Mouse (Mus musculus) midbrain, embryonic 10.5 days (tissue): Measurements from ENCODE around the gene Gm20388. TPM values are rescaled to one million over a fixed set of nuclear protein-coding genes. Genes with fewer than 3 reads are reported as not detected.
A peak's percentile ranks its signal among the peaks of the same experiment; 100 is the strongest.

Experiments used
- DNase-seq: peaks from one replicate; pipeline ENCODE4 v3.0.0-alpha.2; 2017; ENCODE audit warnings: low spot score
- H3K27ac ChIP-seq: fragments of 300-500 bp; sonication (generic); replicated peaks from 2 replicates; pipeline ENCODE4 v1.5.1; 2016; ENCODE audit warnings: mild to moderate bottlenecking
- H3K27me3 ChIP-seq: fragments of 300-500 bp; sonication (generic); 2 replicates; pipeline ENCODE4 v1.6.1; 2016; ENCODE audit warnings: low read depth, mild to moderate bottlenecking; ENCODE audit not compliant: poor library complexity, severe bottlenecking
- H3K36me3 ChIP-seq: fragments of 300-500 bp; sonication (generic); 2 replicates; pipeline ENCODE4 v1.6.1; 2016; ENCODE audit warnings: mild to moderate bottlenecking, moderate library complexity
- H3K4me1 ChIP-seq: fragments of 300-500 bp; sonication (generic); 2 replicates; pipeline ENCODE4 v1.6.1; 2016
- H3K4me3 ChIP-seq: fragments of 300-500 bp; sonication (generic); 2 replicates; pipeline ENCODE4 v1.5.1; 2016; ENCODE audit warnings: mild to moderate bottlenecking, moderate library complexity
- H3K9me3 ChIP-seq: fragments of 300-500 bp; sonication (generic); replicated peaks from 2 replicates; pipeline ENCODE4 v1.6.1; 2016; ENCODE audit warnings: mild to moderate bottlenecking
- WGBS: fragments of 180-500 bp; shearing (Covaris S2); methylation state at CpG from one replicate; pipeline ENCODE4 v1.1.7; 2016; 5-methylcytosine and 5-hydroxymethylcytosine counted together
- polyA plus RNA-seq: library from polyadenylated mRNA; unstranded; fragments of >200 nt; fragmentation: Nextera tagmentation; extraction: Ambion mirVana; gene quantifications from 2 replicates; pipeline ENCODE4 v1.2.1, GENCODE M21; 2016

Gene Gm20388
- polyA plus RNA-seq, 1 experiment from 2014 or later, result 7.1 TPM

- H3K4me3 ChIP-seq, result no peak overlapping the region
- H3K36me3 ChIP-seq, result no peaks in the 10 kb centered on the region
- H3K27ac ChIP-seq, result no peak overlapping the region
- H3K9me3 ChIP-seq, result no peaks in the 10 kb centered on the region
- peaks cover 25% of the 10 kb centered on the region for H3K27me3 ChIP-seq
- H3K4me1 ChIP-seq, result peaks cover 9% of the 10 kb centered on the region; the same call in 1 of the 2 replicates
- no peak for DNase-seq
Observed at GRCm38 (mm10) chr8:120764638-120765037, 854.0 kb downstream of the Gm20388 start.

DNA sequence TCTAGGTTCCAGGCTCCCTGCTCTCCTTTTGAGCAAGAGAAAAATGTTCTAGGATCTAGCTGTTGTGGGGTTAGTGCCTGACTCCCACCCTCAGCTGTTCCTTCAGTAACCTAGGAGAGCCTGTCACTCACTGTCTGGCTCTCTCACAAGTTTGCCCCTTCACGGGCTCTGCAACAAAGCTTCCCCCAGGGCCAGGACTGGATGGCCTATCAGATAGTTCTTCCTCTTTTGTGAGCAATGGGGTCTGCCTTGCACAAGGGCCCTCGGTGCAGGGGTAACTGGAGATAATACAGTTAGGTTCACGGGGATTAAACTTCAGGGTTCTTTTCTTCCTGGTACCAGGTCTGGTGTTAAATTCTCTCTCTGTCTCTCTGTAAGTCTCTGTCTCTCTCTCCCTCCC, 856.0 kb downstream of the Gm20388 start:
- Histone ChIP-seq H3K36me3 (no peaks in the 10 kb centered on the region), H3K4me3 (no peak overlapping the region), H3K27ac (no peak overlapping the region), H3K4me1 (peaks cover 12% of the 10 kb centered on the region; the same call in 1 of the 2 replicates), H3K9me3 (no peaks in the 10 kb centered on the region), H3K27me3 (peaks cover 19% of the 10 kb centered on the region)
- 41% methylated on average over 3 of the region's 3 CpGs for WGBS
- no peak for DNase-seq

DNA sequence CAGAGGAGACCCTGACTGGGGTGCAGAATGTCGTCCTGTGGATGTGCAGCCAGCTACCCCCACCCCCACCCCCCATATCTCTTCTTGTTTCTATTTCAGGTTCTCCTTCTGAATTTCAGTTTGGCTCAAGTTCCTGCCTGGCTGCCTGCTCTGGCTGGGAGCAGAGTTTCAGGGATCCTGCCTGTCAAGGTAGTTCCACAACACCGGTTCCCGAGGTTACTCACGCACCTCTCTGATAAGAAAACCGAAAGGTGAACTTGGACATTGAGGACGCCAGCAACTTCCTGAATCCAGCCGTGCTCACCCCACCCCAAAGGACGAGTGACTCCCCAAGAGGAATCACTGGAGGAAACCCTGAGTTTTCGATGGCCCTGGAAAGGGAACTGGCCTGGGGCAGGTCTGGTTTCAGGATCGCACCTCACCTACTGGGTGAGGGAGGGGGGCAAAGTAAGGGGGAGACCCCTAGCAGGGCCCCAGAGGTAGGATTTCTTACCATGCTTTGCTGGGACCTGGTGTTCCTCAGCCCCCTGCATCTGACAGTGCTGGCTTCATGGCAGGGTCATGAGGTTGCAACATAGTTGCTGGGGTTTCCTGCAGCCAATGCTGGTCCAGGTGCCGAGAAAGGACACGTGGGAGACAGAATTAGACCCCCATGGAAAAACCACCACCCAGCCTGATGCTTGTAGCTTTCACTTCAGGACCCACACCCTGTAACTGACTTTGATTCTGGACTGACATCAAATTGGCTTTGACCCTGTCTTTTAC, 858.0 kb downstream of the Gm20388 start:
- Histone ChIP-seq H3K27me3 (peaks cover 31% of the 10 kb centered on the region), H3K4me1 (peaks cover 13% of the 10 kb centered on the region; the same call in 1 of the 2 replicates), H3K4me3 (no peak overlapping the region), H3K9me3 (no peaks in the 10 kb centered on the region), H3K27ac (no peak overlapping the region), H3K36me3 (no peaks in the 10 kb centered on the region)
- WGBS, result 81% methylated on average over 12 of the region's 12 CpGs
- no peak for DNase-seq

DNA sequence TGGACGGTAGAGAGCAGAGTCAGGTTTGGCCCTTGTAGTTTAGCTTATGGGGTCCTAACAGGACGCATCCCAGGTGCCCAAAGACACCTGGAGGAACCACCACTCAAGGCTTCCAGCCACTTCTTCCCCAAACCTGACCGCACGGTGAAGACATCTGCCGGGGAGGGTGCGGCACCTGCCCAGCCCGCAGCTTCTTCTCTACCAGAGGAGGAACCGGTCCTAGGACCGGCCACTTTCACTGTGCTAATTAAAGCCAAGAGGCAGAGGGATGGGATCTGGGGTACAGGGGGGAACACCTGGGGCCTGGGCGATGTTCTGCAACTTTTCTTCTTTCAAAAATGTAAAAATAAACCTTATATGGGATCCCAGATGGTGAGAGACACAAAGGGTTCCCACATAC, 866.5 kb downstream of the Gm20388 start:
- no peak for DNase-seq
- peaks cover 46% of the 10 kb centered on the region for H3K27me3 ChIP-seq
- no peak overlapping the region for H3K4me3 ChIP-seq
- H3K36me3 ChIP-seq, result no peaks in the 10 kb centered on the region
- WGBS, result 91% methylated on average over 10 of the region's 10 CpGs
- H3K27ac ChIP-seq, result no peak overlapping the region
- H3K9me3 ChIP-seq, result no peaks in the 10 kb centered on the region
- peaks cover 28% of the 10 kb centered on the region for H3K4me1 ChIP-seq

GRCm38 (mm10) chr8:120777732-120778131, 867.1 kb downstream of the Gm20388 start:
- Histone ChIP-seq H3K36me3 (no peaks in the 10 kb centered on the region), H3K27ac (no peak overlapping the region), H3K4me1 (peaks cover 28% of the 10 kb centered on the region), H3K27me3 (peaks cover 42% of the 10 kb centered on the region), H3K4me3 (no peak overlapping the region), H3K9me3 (no peaks in the 10 kb centered on the region)
- no peak for DNase-seq
- WGBS, result 56% methylated on average over 13 of the region's 13 CpGs

DNA sequence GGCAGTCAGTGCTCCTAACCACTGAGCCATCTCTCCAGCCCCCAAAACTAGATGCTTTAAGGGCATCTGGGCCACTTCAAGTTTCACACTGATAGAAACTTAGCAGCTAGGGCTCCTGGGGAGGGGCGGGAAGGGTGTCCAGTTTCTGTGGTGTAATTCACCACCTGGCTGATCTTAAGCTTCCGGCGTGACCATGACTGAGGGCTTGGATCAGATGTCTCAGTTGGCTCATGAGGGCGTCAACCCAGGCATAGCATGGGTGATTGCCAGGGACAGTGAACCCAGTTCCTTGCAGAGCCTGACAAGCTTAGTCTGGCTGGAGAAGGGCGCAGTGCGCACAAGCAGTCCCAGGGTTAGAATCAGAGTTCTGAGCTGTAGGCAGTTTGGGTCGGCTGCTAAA, 868.5 kb downstream of the Gm20388 start:
- Histone ChIP-seq H3K9me3 (no peaks in the 10 kb centered on the region), H3K4me1 (peaks cover 28% of the 10 kb centered on the region), H3K36me3 (no peaks in the 10 kb centered on the region), H3K4me3 (no peak overlapping the region), H3K27me3 (peaks cover 29% of the 10 kb centered on the region), H3K27ac (no peak overlapping the region)
- 94% methylated on average over 7 of the region's 7 CpGs for WGBS
- no peak for DNase-seq

GRCm38 (mm10) chr8:120783781-120784180, 873.1 kb downstream of the Gm20388 start:
- Histone ChIP-seq H3K27ac (no peak overlapping the region), H3K4me1 (peaks cover 5% of the 10 kb centered on the region), H3K4me3 (no peak overlapping the region), H3K27me3 (peaks cover 13% of the 10 kb centered on the region; the same call in 1 of the 2 replicates), H3K36me3 (no peaks in the 10 kb centered on the region), H3K9me3 (no peaks in the 10 kb centered on the region)
- no peak for DNase-seq
- 87% methylated on average over 4 of the region's 4 CpGs for WGBS

DNA sequence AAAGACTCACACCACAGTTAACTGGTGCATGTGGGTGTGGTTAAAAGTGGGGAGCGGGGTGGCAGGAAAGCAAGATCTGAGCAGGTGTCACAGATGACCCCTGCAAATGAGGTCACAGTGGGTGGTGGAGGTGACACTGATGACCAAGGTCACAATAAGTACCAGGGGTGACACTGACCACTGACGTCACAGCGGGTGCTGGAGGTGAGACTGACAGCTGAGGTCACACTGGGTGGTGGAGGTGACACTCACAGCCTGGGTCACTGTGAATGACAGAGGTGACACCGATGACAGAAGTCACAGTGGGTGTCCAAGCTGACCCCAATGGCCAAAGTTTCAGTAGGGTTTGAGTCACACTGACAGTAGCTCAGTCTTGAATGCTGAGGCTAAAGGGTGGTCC, 876.1 kb downstream of the Gm20388 start:
- 84% methylated on average over 4 of the region's 4 CpGs for WGBS
- no peak for DNase-seq
- peaks cover 13% of the 10 kb centered on the region; the same call in 1 of the 2 replicates for H3K27me3 ChIP-seq

DNA sequence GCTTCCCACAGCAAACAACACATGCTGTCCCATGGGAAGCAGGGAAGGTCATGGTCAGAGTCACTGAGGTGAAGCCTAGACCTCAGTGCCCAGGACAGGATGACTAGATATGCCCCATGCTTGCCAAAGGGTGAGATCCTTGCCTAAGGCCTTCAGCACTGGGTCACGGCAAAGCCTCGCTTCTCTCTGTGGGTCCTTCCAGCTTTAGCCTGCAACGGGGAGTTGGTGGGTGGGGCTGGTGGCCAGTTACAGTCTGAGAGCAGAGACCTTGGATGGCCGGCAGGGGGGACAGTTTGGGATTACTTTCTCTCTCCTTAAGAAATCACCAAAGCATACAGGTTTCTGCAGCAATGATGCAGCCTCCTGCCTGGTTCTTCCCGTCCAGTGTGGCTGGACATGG, 877.0 kb downstream of the Gm20388 start:
- Histone ChIP-seq H3K27ac (no peak overlapping the region), H3K27me3 (peaks cover 13% of the 10 kb centered on the region; the same call in 1 of the 2 replicates), H3K4me1 (no peaks in the 10 kb centered on the region; the same call in 1 of the 2 replicates), H3K4me3 (no peak overlapping the region), H3K36me3 (no peaks in the 10 kb centered on the region), H3K9me3 (no peaks in the 10 kb centered on the region)
- no peak for DNase-seq
- 48% methylated on average over 5 of the region's 5 CpGs for WGBS

More for the DNA sequence above, 876.1 kb downstream of the Gm20388 start:
- H3K36me3 ChIP-seq, result no peaks in the 10 kb centered on the region
- no peak overlapping the region for H3K4me3 ChIP-seq
- H3K27ac ChIP-seq, result no peak overlapping the region
- H3K9me3 ChIP-seq, result no peaks in the 10 kb centered on the region
- H3K4me1 ChIP-seq, result no peaks in the 10 kb centered on the region; the same call in 1 of the 2 replicates

DNA sequence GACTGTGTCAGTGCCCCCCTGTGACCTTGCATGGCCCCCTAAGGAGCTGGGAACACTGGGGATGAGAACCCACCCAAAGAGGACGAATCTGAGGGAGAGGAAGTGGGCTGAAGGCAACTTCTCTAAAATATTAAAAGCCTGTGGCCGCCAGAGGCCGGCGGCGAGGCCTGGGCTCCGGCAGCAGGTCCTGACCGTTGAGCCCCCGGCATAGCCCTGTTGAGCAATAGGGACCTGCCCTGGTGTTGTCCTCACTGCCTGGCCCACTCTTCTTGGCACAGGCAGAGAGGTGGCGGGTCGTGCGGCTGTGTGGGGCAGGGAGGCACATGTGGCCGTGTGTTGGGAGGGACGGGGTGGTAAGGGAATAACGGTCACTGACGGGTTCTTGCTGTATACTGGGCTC, 882.1 kb downstream of the Gm20388 start:
- 90% methylated on average over 15 of the region's 15 CpGs for WGBS
- DNase-seq, result no peak
- Histone ChIP-seq H3K4me1 (peaks cover 8% of the 10 kb centered on the region), H3K27ac (no peak overlapping the region), H3K27me3 (peaks cover 6% of the 10 kb centered on the region; the same call in 1 of the 2 replicates), H3K4me3 (no peak overlapping the region), H3K9me3 (no peaks in the 10 kb centered on the region), H3K36me3 (no peaks in the 10 kb centered on the region)

GRCm38 (mm10) chr8:120795944-120796635, 885.4 kb downstream of the Gm20388 start:
- peaks cover 15% of the 10 kb centered on the region for H3K4me1 ChIP-seq
- no peak overlapping the region for H3K27ac ChIP-seq
- no peaks in the 10 kb centered on the region for H3K9me3 ChIP-seq
- no peaks in the 10 kb centered on the region for H3K36me3 ChIP-seq
- peaks cover 12% of the 10 kb centered on the region for H3K27me3 ChIP-seq
- DNase-seq, result peak; percentile 88
- WGBS, result 49% methylated on average over 9 of the region's 9 CpGs
- H3K4me3 ChIP-seq, result no peak overlapping the region

DNA sequence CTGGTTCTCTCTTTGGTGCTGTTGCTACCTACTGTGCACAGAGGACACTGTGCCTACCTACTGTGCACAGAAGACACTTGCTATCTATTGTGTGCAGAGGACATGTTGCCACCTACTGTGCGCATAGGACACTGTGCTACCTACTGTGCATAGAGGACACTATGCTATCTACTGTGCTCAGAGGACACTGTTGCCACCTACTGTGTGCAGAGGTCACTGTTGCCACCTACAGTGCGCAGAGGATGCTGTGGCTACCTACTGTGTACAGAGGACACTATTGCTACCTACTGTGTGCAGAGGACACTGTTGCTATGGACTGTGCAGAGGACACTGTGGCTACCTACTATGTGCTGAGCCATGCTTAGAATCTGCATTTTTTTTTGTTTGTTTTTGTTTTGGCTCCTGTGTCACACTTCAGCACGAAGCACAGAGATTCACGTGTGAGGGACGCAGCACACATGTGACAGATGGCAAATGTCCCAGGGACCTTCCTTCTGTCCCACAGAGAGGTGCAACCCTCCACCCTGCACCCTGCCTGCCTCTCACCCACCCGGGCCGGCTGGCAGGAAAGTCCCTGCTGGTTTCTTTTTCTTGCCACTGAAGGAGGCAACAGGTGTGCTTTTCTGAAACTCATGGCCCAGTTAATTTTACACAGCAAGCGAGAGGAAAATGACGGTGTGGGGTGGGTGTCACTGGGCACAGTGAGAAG, 886.5 kb downstream of the Gm20388 start:
- peaks cover 15% of the 10 kb centered on the region for H3K4me1 ChIP-seq
- no peaks in the 10 kb centered on the region for H3K9me3 ChIP-seq
- H3K27me3 ChIP-seq, result peaks cover 23% of the 10 kb centered on the region
- no peak overlapping the region for H3K4me3 ChIP-seq
- DNase-seq, result no peak
- no peak overlapping the region for H3K27ac ChIP-seq
- 85% methylated on average over 9 of the region's 9 CpGs for WGBS
- no peaks in the 10 kb centered on the region for H3K36me3 ChIP-seq
